Mouse (Mus musculus) liver, adult (tissue): ENCODE results near the gene Hnrnph2.

ENCODE experiments used
- GATA4 ChIP-seq: IDR thresholded peaks from 2 replicates; pipeline ENCODE4 v1.6.1; 2014; ENCODE audit warnings: mild to moderate bottlenecking, low read length; ENCODE audit not compliant: insufficient replicate concordance

Gene Hnrnph2

DNA sequence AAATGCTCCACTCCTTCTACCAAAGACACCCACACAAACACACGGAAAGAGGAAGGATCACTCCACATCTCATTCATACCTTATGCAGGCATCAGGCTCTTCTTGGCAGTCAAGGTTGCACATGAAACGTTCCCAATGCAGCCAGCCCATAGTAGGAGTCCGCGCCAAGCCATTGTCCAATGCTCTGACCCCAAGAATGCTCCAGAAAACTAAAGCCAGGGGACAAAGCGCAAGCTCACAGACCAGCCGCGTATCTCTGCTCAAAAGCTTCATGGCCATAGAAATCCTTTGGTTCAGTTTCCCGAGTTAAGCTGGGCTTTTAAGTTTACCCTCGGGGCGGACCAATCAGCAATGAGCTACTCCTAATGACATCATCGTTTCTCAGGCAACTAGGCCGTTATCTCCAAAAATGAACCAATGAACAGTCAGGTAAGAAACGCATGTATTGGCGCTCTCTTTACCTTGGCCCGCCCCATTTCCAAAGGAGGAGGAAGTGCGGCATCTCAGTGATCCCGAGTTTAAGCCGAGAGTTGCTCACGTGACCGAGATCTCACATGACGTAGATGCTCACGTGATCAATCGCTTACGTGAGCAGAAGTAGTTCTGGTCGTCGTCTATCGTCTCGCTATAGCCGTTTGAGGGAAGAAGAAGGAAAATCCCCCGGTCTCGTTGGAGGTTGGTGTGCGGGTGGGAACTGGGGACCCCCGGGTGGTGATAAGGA is at the start of gene Hnrnph2, which contains the start of gene Gla:
Gene Hnrnph2, plus strand, starts transcription at position 521 of the 721 bp plus-strand sequence.
Gene Gla, minus strand, starts transcription at position 467 of the 721 bp plus-strand sequence.
- peak; percentile 60; the same call in 1 of the 2 replicates for TF ChIP-seq GATA4

DNA sequence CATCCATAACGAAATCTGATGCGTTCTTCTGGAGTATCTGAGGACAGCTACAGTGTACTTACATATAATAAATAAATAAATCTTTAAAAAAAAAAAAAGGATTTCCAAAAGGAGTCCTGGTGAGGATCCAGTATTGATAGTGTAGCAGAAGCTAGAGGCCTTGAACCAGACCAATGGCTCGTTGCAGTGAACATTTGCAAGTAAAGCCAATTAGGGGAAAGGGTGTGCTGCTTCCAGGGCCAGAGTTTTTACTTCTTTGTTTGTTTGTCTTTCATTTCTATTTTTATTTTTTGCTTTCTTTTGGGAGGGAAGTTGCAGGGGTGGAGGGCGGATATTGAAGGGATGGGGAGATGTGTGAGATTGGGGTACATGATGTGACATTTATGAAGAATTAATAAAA is 47.7 kb upstream of the Hnrnph2 start:
- no peak for TF ChIP-seq GATA4

DNA sequence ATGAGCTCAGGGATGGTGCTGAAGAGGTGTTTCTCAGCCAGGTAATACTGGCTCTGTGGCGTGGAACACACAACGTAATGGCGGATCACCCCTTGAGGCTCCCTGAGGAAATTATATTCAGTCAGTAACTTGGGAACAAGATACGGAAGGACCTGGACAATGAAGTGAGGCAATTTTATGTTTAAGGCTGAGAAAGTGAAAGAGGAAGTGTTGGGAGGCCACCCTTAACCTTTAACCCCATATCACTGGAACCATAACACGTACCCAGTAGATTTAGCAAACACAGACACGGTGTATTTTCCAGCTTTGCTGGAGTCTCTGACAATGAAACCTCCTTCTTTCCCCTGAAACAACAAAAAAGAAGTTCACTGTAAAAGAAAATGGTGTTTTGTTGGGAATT is 46.6 kb upstream of the Hnrnph2 start:
- TF ChIP-seq GATA4, result no peak

DNA sequence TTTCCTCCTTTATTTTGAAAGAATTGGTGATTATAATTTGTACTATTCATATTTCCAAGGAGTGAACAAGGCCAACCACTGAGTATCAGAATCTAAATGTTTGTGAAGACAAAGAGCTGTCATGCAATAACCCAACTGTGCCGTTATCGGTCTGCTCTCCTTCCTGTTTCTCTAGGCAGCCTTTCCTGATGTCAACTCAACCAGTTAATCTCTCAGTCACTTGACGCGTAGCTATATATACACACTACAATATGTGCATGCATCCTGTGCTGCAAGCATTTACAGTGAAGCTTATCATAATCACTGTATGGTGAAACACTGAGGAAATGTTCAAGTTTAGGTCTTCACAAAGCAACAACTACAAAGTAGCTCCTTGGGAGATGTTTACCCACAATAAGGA is 36.7 kb upstream of the Hnrnph2 start:
- peak; percentile 7; the same call in 1 of the 2 replicates for TF ChIP-seq GATA4

- no peak for TF ChIP-seq GATA4
Measured at GRCm38 (mm10) chrX:134566536-134567222, 34.3 kb upstream of the Hnrnph2 start.

GRCm38 (mm10) chrX:134577896-134578295 is 23.1 kb upstream of the Hnrnph2 start:
- TF ChIP-seq GATA4, result no peak

DNA sequence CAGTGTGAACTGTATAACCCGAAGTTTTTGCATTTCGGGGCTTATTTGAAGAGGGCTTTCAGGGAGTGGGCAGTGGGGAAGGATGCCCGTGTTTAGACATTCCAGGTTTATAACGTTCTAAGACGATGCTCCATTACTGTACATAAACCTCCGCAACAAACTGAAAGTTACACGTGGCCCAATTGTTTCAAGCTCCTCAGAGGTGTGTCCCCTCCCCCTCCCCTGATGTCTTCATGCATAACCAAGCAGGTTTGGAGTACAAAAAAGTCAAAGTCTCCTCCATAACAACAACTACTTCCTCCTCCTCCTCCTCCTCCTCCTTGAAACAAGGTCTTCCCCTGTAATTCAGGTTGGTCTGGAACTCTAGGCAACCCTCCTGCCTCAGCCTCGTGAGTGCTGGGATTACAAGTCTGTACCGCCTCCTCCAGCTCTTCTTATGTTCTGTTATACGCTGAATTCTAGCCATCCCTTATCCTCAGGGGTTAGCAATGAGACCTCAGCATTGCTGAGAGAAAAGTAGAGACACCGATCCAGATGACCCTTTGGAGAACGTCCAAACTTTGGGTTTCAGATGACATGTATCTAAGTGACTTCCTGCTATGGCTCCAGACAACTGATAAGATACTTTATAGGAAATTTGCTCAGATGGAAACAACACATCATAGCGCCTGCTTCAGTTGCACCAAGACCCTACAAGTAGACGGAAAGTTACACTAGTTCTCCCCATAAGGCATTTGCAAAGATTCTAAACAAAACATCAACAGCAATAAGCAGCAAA is 20.3 kb upstream of the Hnrnph2 start:
- TF ChIP-seq GATA4, result no peak

GRCm38 (mm10) chrX:134582270-134582669 is 18.7 kb upstream of the Hnrnph2 start:
- TF ChIP-seq GATA4, result no peak

- no peak for TF ChIP-seq GATA4
Measured at GRCm38 (mm10) chrX:134582888-134583669, 17.9 kb upstream of the Hnrnph2 start, which contains the start of gene Btk. Gene Btk, minus strand, starts transcription at chrX:134583570.

GRCm38 (mm10) chrX:134585103-134586002 is 15.6 kb upstream of the Hnrnph2 start, which contains the start of gene Rpl36a:
Gene Rpl36a, plus strand, starts transcription at chrX:134585654.
- TF ChIP-seq GATA4, result peak; percentile 10; the same call in 1 of the 2 replicates

DNA sequence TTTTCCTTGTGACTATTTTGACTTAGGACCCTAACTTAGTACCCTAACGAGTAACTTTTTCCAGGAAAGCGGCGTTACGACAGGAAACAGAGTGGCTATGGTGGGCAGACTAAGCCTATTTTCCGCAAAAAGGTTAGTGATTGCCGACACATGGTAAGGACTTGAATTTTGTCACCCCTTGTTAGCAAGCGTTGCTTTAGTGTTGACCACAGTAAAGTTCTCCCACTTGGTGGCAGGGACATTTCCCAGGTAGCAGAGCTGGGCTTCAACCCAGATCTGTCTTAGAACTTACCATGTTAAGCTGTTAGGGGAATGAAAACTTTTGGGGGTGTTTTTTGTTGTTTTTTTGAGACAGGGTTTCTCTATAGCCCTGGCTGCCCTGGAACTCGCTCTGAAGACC is 14.5 kb upstream of the Hnrnph2 start:
- TF ChIP-seq GATA4, result no peak

- TF ChIP-seq GATA4, result no peak
Measured at GRCm38 (mm10) chrX:134588261-134588660, 12.7 kb upstream of the Hnrnph2 start.

DNA sequence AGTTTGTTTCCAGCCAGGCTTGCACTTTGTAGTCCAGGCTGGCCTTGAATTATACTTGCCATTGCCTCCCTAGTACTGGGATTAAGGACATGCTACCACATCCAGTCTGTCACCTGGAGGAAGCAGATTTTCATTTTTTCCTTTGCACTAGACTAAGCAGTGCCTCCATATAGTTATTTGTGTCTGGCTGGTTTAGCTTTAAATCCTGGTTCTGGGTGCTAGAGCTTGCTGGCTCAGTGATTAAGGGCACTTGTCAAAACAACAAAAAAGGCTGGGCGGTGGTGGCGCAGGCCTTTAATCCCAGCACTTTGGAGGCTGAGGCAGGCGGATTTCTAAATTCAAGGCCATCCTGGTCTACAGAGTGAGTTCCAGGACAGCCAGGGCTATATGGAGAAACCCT is 12.0 kb upstream of the Hnrnph2 start:
- TF ChIP-seq GATA4, result no peak

GRCm38 (mm10) chrX:134589836-134590235 is 11.1 kb upstream of the Hnrnph2 start:
- TF ChIP-seq GATA4, result no peak
